Mouse (Mus musculus): ENCODE results near the gene Cacfd1.

- no peak for TF ChIP-seq CTCF (IDR thresholded peaks at IDR 0.05; ENCODE audit: low read depth, low read length)
- TF ChIP-seq EP300 (IDR thresholded peaks at IDR 0.05; ENCODE audit: insufficient read depth, low read depth, low read length): no peak
Observed at GRCm38 (mm10) chr2:26964724-26965370, 44.9 kb upstream of the Cacfd1 start.
